Mouse (Mus musculus) kidney, postnatal 4 days (tissue): ENCODE data around the gene Gss.

Source experiments
- DNase-seq, 2 experiments: peaks; one replicate each; pipeline ENCODE4 v3.0.0; 2021; ENCODE audit warnings: mixed read lengths in 2 of 2

Gene Gss

GRCm38 (mm10) chr2:155592137-155592853, at the start of gene Gss:
TSS of gene Gss (minus strand) at chr2:155592810.
- DNase-seq: peak; percentile 100

GRCm38 (mm10) chr2:155641540-155642472, 49.2 kb upstream of the Gss start:
- peak; percentile 39 to 62 for DNase-seq

- no peak for DNase-seq
These were observed 48.0 kb upstream of the Gss start for GRCm38 (mm10) chr2:155640656-155641055.

GRCm38 (mm10) chr2:155637411-155637810, 44.8 kb upstream of the Gss start:
- DNase-seq: no peak

GRCm38 (mm10) chr2:155636881-155637280, 44.3 kb upstream of the Gss start:
- no peak for DNase-seq

GRCm38 (mm10) chr2:155635961-155636360, 43.4 kb upstream of the Gss start:
- no peak for DNase-seq

- no peak for DNase-seq
These were observed 42.0 kb upstream of the Gss start for GRCm38 (mm10) chr2:155634562-155634961.

- DNase-seq: no peak
These were observed 41.1 kb upstream of the Gss start for GRCm38 (mm10) chr2:155633731-155634130.

GRCm38 (mm10) chr2:155633121-155633520, 40.5 kb upstream of the Gss start:
- DNase-seq: no peak

- no peak for DNase-seq
These were observed 39.7 kb upstream of the Gss start for GRCm38 (mm10) chr2:155632138-155632936.

- peak; percentile 51 to 64 for DNase-seq
These were observed 38.2 kb upstream of the Gss start for GRCm38 (mm10) chr2:155630590-155631416.

GRCm38 (mm10) chr2:155630153-155630552, 37.5 kb upstream of the Gss start:
- peak in 1 of 2 experiments; percentile 40 for DNase-seq

GRCm38 (mm10) chr2:155629231-155629661, 36.6 kb upstream of the Gss start:
- peak; percentile 64 to 76 for DNase-seq

GRCm38 (mm10) chr2:155628519-155628918, 35.9 kb upstream of the Gss start:
- no peak for DNase-seq

GRCm38 (mm10) chr2:155628112-155628511, 35.5 kb upstream of the Gss start:
- no peak for DNase-seq

- DNase-seq: peak; percentile 86 to 89
These were observed 34.6 kb upstream of the Gss start for GRCm38 (mm10) chr2:155627030-155627738.

- no peak for DNase-seq
These were observed 33.7 kb upstream of the Gss start for GRCm38 (mm10) chr2:155626277-155626676.

GRCm38 (mm10) chr2:155624730-155625129, 32.1 kb upstream of the Gss start:
- DNase-seq: peak; percentile 45 to 65

GRCm38 (mm10) chr2:155623996-155624395, 31.4 kb upstream of the Gss start:
- DNase-seq: no peak

GRCm38 (mm10) chr2:155622606-155623005, 30.0 kb upstream of the Gss start:
- DNase-seq: no peak

- DNase-seq: peak; percentile 94 to 95
These were observed 27.2 kb upstream of the Gss start for GRCm38 (mm10) chr2:155619817-155620216.
